Mouse (Mus musculus) urinary bladder, adult 18-20 months (tissue): ENCODE results near the gene Taf12.
"Not testable (repeated sequence)": the region's sequence is repeated elsewhere in the genome, so short reads cannot be mapped to it uniquely, and the experiment has no call there.

Experiments used
- DNase-seq, 2 experiments: peaks; one replicate each; pipeline ENCODE4 v3.0.0; 2022; ENCODE audit warnings: low spot score in 2 of 2, mixed read lengths in 2 of 2

Gene Taf12

GRCm38 (mm10) chr4:132269740-132270560 lies 4.2 kb upstream of the Taf12 start:
- DNase-seq = peak; percentile 68 to 73

- no peak for DNase-seq
These were observed 1.0 kb upstream of the Taf12 start for GRCm38 (mm10) chr4:132273166-132273565.

GRCm38 (mm10) chr4:132275949-132276348 lies 1.8 kb downstream of the Taf12 start:
- no peak for DNase-seq

GRCm38 (mm10) chr4:132288840-132289239 lies 14.7 kb downstream of the Taf12 start:
- not testable (repeated sequence) for DNase-seq

GRCm38 (mm10) chr4:132291056-132291455 lies 16.9 kb downstream of the Taf12 start:
- DNase-seq = no peak

- DNase-seq = no peak
These were observed 17.6 kb downstream of the Taf12 start for GRCm38 (mm10) chr4:132291624-132292335.

GRCm38 (mm10) chr4:132292988-132293387 lies 18.8 kb downstream of the Taf12 start:
- DNase-seq = no peak

- DNase-seq = no peak
These were observed 19.6 kb downstream of the Taf12 start for GRCm38 (mm10) chr4:132293682-132294240.

- no peak for DNase-seq
These were observed 21.7 kb downstream of the Taf12 start for GRCm38 (mm10) chr4:132295696-132296390.

- DNase-seq = no peak
These were observed 25.7 kb downstream of the Taf12 start for GRCm38 (mm10) chr4:132299849-132300248.

- no peak for DNase-seq
These were observed 27.3 kb downstream of the Taf12 start for GRCm38 (mm10) chr4:132301486-132301885.

- no peak for DNase-seq
These were observed 28.1 kb downstream of the Taf12 start for GRCm38 (mm10) chr4:132301965-132302938.

- DNase-seq = peak; percentile 29 to 48
These were observed 28.8 kb downstream of the Taf12 start, which contains the start of gene Rab42 for GRCm38 (mm10) chr4:132302939-132303479. Gene Rab42, minus strand, starts transcription at chr4:132303385.

GRCm38 (mm10) chr4:132303484-132303883 lies 29.3 kb downstream of the Taf12 start:
- DNase-seq = not testable (repeated sequence)

GRCm38 (mm10) chr4:132305276-132305675 lies 31.1 kb downstream of the Taf12 start:
- DNase-seq = no peak

- no peak for DNase-seq
These were observed 31.8 kb downstream of the Taf12 start for GRCm38 (mm10) chr4:132306004-132306403.

- DNase-seq = peak; percentile 81 to 88
These were observed 34.4 kb downstream of the Taf12 start for GRCm38 (mm10) chr4:132308437-132309139.

- no peak for DNase-seq
These were observed 35.1 kb downstream of the Taf12 start for GRCm38 (mm10) chr4:132309140-132309848.

GRCm38 (mm10) chr4:132309849-132310472 lies 35.8 kb downstream of the Taf12 start:
- peak; percentile 16 to 33 for DNase-seq
